Mouse (Mus musculus): ENCODE measurements around the gene Vmac.

Gene Vmac

GRCm38 (mm10) chr17:56738221-56738620, 20.4 kb upstream of the Vmac start:
- no peak for DNase-seq

- DNase-seq: no peak
These were observed 18.7 kb upstream of the Vmac start for GRCm38 (mm10) chr17:56736534-56736933.

- DNase-seq: no peak
These were observed 11.8 kb upstream of the Vmac start for GRCm38 (mm10) chr17:56729656-56730055.

GRCm38 (mm10) chr17:56729151-56729550, 11.3 kb upstream of the Vmac start:
- DNase-seq: peak; percentile 69 to 71

- DNase-seq: no peak
These were observed 10.3 kb upstream of the Vmac start for GRCm38 (mm10) chr17:56728117-56728516.

GRCm38 (mm10) chr17:56727659-56728058, 9.8 kb upstream of the Vmac start:
- DNase-seq: no peak

- no peak for DNase-seq
These were observed 9.3 kb upstream of the Vmac start for GRCm38 (mm10) chr17:56727029-56727649.

- DNase-seq: no peak
These were observed 5.8 kb upstream of the Vmac start for GRCm38 (mm10) chr17:56723419-56724161.

GRCm38 (mm10) chr17:56722441-56722840, 4.6 kb upstream of the Vmac start:
- no peak for DNase-seq

- DNase-seq: peak; percentile 91 to 92
These were observed 1.0 kb downstream of the Vmac start for GRCm38 (mm10) chr17:56716655-56717362.

GRCm38 (mm10) chr17:56715914-56716654, 1.7 kb downstream of the Vmac start:
- no peak for DNase-seq

- DNase-seq: no peak
These were observed 2.5 kb downstream of the Vmac start for GRCm38 (mm10) chr17:56715360-56715759.

- DNase-seq: no peak
These were observed 8.1 kb downstream of the Vmac start for GRCm38 (mm10) chr17:56709708-56710107.

GRCm38 (mm10) chr17:56708692-56709091, 9.1 kb downstream of the Vmac start:
- DNase-seq: no peak

- DNase-seq: no peak
These were observed 11.3 kb downstream of the Vmac start for GRCm38 (mm10) chr17:56706515-56706914.

- DNase-seq: no peak
These were observed 14.8 kb downstream of the Vmac start for GRCm38 (mm10) chr17:56703038-56703437.

GRCm38 (mm10) chr17:56700451-56700850, 17.4 kb downstream of the Vmac start:
- DNase-seq: no peak

- DNase-seq: peak; percentile 87 to 91
These were observed 23.9 kb downstream of the Vmac start for GRCm38 (mm10) chr17:56693851-56694310.

- no peak for DNase-seq
These were observed 24.4 kb downstream of the Vmac start for GRCm38 (mm10) chr17:56693395-56693794.

GRCm38 (mm10) chr17:56688689-56689088, 29.1 kb downstream of the Vmac start:
- DNase-seq: no peak

- no peak for DNase-seq
These were observed 29.8 kb downstream of the Vmac start for GRCm38 (mm10) chr17:56688045-56688444.

- DNase-seq: no peak
These were observed 31.0 kb downstream of the Vmac start for GRCm38 (mm10) chr17:56686801-56687200.

- no peak for DNase-seq
These were observed 33.2 kb downstream of the Vmac start for GRCm38 (mm10) chr17:56684649-56685048.

All from cerebellum, postnatal 36 days (tissue).